Mouse (Mus musculus): ENCODE data around the gene Mical1.

DNA sequence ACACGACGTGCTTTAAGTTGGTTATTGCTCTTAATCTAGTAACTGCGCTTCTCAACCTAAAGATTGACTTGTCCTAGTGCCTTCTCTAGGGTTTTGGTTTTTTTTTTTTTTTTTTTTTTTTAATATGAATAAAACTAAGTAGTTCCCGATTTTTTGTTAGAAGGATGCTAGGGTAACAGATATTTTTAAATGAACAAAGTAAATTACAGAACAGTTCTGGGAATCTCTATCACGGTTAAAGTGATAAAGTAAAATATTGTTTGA is 44.2 kb downstream of the Mical1 start:
- TF ChIP-seq RCOR1 (IDR thresholded peaks at IDR 0.05; ENCODE audit: low read depth, low read length) (no peak), E2F4 (IDR thresholded peaks at IDR 0.05; ENCODE audit: borderline replicate concordance, low read depth, low read length) (no peak), POLR2A (IDR thresholded peaks at IDR 0.05; ENCODE audit: control insufficient read depth in 1 of 2, insufficient read depth in 1 of 2, low read depth in 1 of 2, low read length in 2 of 2, poor library complexity in 1 of 2) (no peak)
